Mouse (Mus musculus) heart, postnatal 0 days (tissue): ENCODE results near the gene Rab33b.

ENCODE experiments used
- CTCF ChIP-seq: IDR thresholded peaks from 2 replicates; pipeline ENCODE4 v1.5.1; 2016; ENCODE audit warnings: antibody characterized with exemption, control low read depth, low read depth
- EP300 ChIP-seq: IDR thresholded peaks from 2 replicates; pipeline ENCODE4 v1.6.1; 2016; ENCODE audit warnings: antibody characterized with exemption, low read depth

DNA sequence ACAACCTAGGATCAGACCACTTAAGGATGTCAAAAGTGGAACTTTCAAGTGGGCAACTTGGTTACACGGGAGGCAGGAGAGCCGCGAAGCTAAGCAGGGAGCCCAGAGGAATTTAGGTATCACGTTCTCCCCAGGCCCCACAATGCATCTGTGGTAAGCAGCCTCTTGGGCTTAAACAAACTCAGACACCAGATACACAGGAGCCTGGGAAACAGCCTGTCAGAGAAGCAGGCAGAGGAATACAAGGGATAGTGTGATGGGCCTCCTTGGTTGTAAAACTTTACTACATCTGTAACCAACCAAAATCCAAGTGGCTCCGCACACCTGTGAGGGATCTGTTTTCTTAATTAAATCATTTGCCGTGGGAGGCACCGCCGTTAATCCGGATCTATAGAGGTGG, 50.3 kb downstream of the Rab33b start:
- TF ChIP-seq EP300 (no peak), CTCF (no peak)
